14 mouse cellular contexts compared by ENCODE assay signal in genomic region chr3:101880818-101881217, GRCm38 (mm10). TPM values are rescaled to one million over a fixed set of nuclear protein-coding genes. Genes with fewer than 3 reads are reported as not detected.
DNase-seq lines count a peak whose midpoint lies in the region; ATAC-seq and TF ChIP-seq lines count a peak whose summit lies in the region.
"Had no signal": no experiment of that assay in that cellular context is flagged by ENCODE, and none has a peak within 500 bp of the region (broad histone marks: within the 10 kb centered on the region; RNA-seq: fewer than 3 reads in every experiment).

No protein-coding gene starts in this region.

- no peaks in the 10 kb centered on the region for H3K36me3 ChIP-seq in liver, embryonic 14.5 days (replicated peaks; ENCODE audit: control insufficient read depth, insufficient read depth, low read depth)
- H3K36me3 ChIP-seq in liver, embryonic 11.5 days (ENCODE audit: control insufficient read depth, insufficient read depth, low read length), result no peaks in the 10 kb centered on the region
- H3K36me3 ChIP-seq: G1E; liver, embryonic 13.5 days had no signal

- H3K4me3 ChIP-seq in gastrocnemius, adult 2 months, result no peak overlapping the region
- no peak overlapping the region for H3K4me3 ChIP-seq in liver, embryonic 14.5 days (ENCODE audit: insufficient read depth in 1 of 2, low read depth in 2 of 2, low read length in 2 of 2)
- no peak overlapping the region for H3K4me3 ChIP-seq in liver, embryonic 11.5 days (ENCODE audit: low read depth, low read length)
- H3K4me3 ChIP-seq: liver, embryonic 13.5 days had no signal

- 69% methylated on average over 6 of the region's 6 CpGs for WGBS in liver, embryonic 14.5 days (ENCODE audit: insufficient replicate concordance)
- WGBS in liver, embryonic 11.5 days, result 85% methylated on average over 6 of the region's 6 CpGs

- H3K27me3 ChIP-seq in liver, embryonic 14.5 days (ENCODE audit: control insufficient read depth, insufficient read depth, low read length), result no peaks in the 10 kb centered on the region
- H3K27me3 ChIP-seq in liver, embryonic 11.5 days (replicated peaks; ENCODE audit: control insufficient read depth, insufficient read depth, low read length), result no peaks in the 10 kb centered on the region
- H3K27me3 ChIP-seq: liver, embryonic 13.5 days had no signal

- H3K27ac ChIP-seq in gastrocnemius, adult 2 months, result no peak overlapping the region
- H3K27ac ChIP-seq in liver, embryonic 14.5 days, result no peak overlapping the region
- no peak overlapping the region for H3K27ac ChIP-seq in liver, embryonic 11.5 days (ENCODE audit: low read depth, low read length)
- H3K27ac ChIP-seq: liver, embryonic 13.5 days had no signal

- no peak overlapping the region for H3K9ac ChIP-seq in liver, embryonic 14.5 days (replicated peaks)
- H3K9ac ChIP-seq in liver, embryonic 11.5 days (ENCODE audit: low read depth, low read length), result no peak overlapping the region
- H3K9ac ChIP-seq: liver, embryonic 13.5 days had no signal

- TF ChIP-seq EP300 in liver, embryonic 14.5 days (IDR thresholded peaks at IDR 0.05; ENCODE audit: low read depth), result no peak

- no peaks in the 10 kb centered on the region for H3K4me1 ChIP-seq in liver, embryonic 14.5 days (replicated peaks; ENCODE audit: control insufficient read depth in 2 of 2, insufficient read depth in 2 of 2, low read length in 1 of 2)
- H3K4me1 ChIP-seq in liver, embryonic 11.5 days (replicated peaks; ENCODE audit: control insufficient read depth, insufficient read depth, low read length), result no peaks in the 10 kb centered on the region
- H3K4me1 ChIP-seq: liver, embryonic 13.5 days had no signal

- no peaks in the 10 kb centered on the region for H3K9me3 ChIP-seq in liver, embryonic 14.5 days (ENCODE audit: control insufficient read depth, low read length)
- no peaks in the 10 kb centered on the region for H3K9me3 ChIP-seq in liver, embryonic 11.5 days (ENCODE audit: control insufficient read depth, low read length)
- H3K9me3 ChIP-seq: G1E; liver, embryonic 13.5 days had no signal

- DNase-seq in gastrocnemius, adult 2 months, result no peak
- no peak for DNase-seq in gastrocnemius, postnatal 36 days
- DNase-seq in liver, embryonic 14.5 days (ENCODE audit: low read depth in 3 of 3, low spot score in 3 of 3), result no peak
- DNase-seq in liver, embryonic 11.5 days (ENCODE audit: low spot score), result no peak
- peak; percentile 10 for DNase-seq in NIH3T3 (ENCODE audit: low read depth)
- peak; percentile 19 for DNase-seq in lung, postnatal 14 days
- DNase-seq in spleen, postnatal 36 days (ENCODE audit: low spot score in 2 of 2), result no peak
- no peak for DNase-seq in layer of hippocampus, adult 8-10 months (ENCODE audit: low spot score in 2 of 2)
- DNase-seq: adrenal gland, postnatal 36 days; cerebellum, adult 9-10 months; liver, embryonic 13.5 days had no signal

- ATAC-seq in liver, embryonic 14.5 days (ENCODE audit: insufficient read depth), result no peak
- no peak for ATAC-seq in liver, embryonic 11.5 days (replicated peaks; ENCODE audit: low FRiP score)
- ATAC-seq: hindbrain, embryonic 16.5 days; midbrain, embryonic 16.5 days had no signal

- H3K4me2 ChIP-seq in liver, embryonic 14.5 days (ENCODE audit: low read depth), result no peak overlapping the region
- no peak overlapping the region for H3K4me2 ChIP-seq in liver, embryonic 11.5 days
- H3K4me2 ChIP-seq: liver, embryonic 13.5 days had no signal

- intact Hi-C loops in gastrocnemius, adult 2 months (cut with DNase I), result no loop called here
- intact Hi-C loops in gastrocnemius, postnatal 36 days (cut with DNase I), result no loop called here

- peak; percentile 20; the same call in 1 of the 2 replicates for TF ChIP-seq CTCF in gastrocnemius, adult 2 months (IDR thresholded peaks at IDR 0.05)
- peak; percentile 26 for TF ChIP-seq CTCF in liver, embryonic 14.5 days (IDR thresholded peaks at IDR 0.05; ENCODE audit: low read depth)

RNA-seq across cellular contexts. Expression of gene Mab21l3, which starts 32.1 kb away (rescaled TPM):
- not detected for total RNA-seq in gastrocnemius, adult 2 months (2021)
- not detected for total RNA-seq in gastrocnemius, postnatal 36 days (2021)
- 0.01 and 0.02 TPM in 2 replicates for polyA plus RNA-seq in liver, embryonic 14.5 days (2012; rRNA removed)
- polyA plus RNA-seq in liver, embryonic 14.5 days (2014; fragmentation: Nextera tagmentation; extraction: Ambion mirVana), result not detected in 2 replicates
- polyA plus RNA-seq in liver, embryonic 11.5 days (2014; fragmentation: Nextera tagmentation; extraction: Ambion mirVana), result 0.11 and 0.14 TPM in 2 replicates
- total RNA-seq in layer of hippocampus, adult 8-10 months (2022), result not detected
- polyA plus RNA-seq: G1E had no signal

RNA-seq across cellular contexts. Expression of gene Slc22a15, which starts 43.4 kb away (rescaled TPM):
- under 1 TPM; 0.41 to 0.98 TPM for total RNA-seq in gastrocnemius, adult 2 months (2021)
- under 1 TPM; 0.59 to 0.76 TPM for total RNA-seq in gastrocnemius, postnatal 36 days (2021)
- 1.4 and 1.7 TPM in 2 replicates for polyA plus RNA-seq in liver, embryonic 14.5 days (2012; rRNA removed)
- 1.3 and 1.6 TPM in 2 replicates for polyA plus RNA-seq in liver, embryonic 14.5 days (2014; fragmentation: Nextera tagmentation; extraction: Ambion mirVana)
- 1.8 and 1.9 TPM in 2 replicates for polyA plus RNA-seq in liver, embryonic 11.5 days (2014; fragmentation: Nextera tagmentation; extraction: Ambion mirVana)
- total RNA-seq in layer of hippocampus, adult 8-10 months (2022), result 10 to 100 TPM in 2 of 4 experiments, 1 to 10 TPM in 2; 9.5 to 10.3 (median 10.1) TPM
- polyA plus RNA-seq: G1E had no signal

Comparison
In these comparisons a context has a peak if more than half of its experiments do, and no peak if none do; other contexts are left out.
1. DNase-seq: peak in NIH3T3 (single experiment) and lung, postnatal 14 days (single experiment); none in gastrocnemius, adult 2 months (single experiment), gastrocnemius, postnatal 36 days (0 of 2), liver, embryonic 14.5 days (0 of 3), liver, embryonic 11.5 days (single experiment), spleen, postnatal 36 days (0 of 2) and layer of hippocampus, adult 8-10 months (0 of 2).
2. RNA of gene Slc22a15, which starts 43.4 kb away (total RNA-seq): 9.5 to 10.3 TPM in layer of hippocampus, adult 8-10 months; 0.41 to 0.98 TPM in gastrocnemius, adult 2 months and 0.59 to 0.76 TPM in gastrocnemius, postnatal 36 days; every median in the first group is over 4 times any median in the second.